Mouse (Mus musculus) gastrocnemius, postnatal 36 days (tissue): ENCODE results near the gene Sav1. TPM values are rescaled to one million over a fixed set of nuclear protein-coding genes. Genes with fewer than 3 reads are reported as not detected.

Experiments used
- DNase-seq, 2 experiments: peaks; one replicate each; pipeline ENCODE4 v3.0.0; 2022
- intact Hi-C: fragments of 180-260 bp; cut with DNase I; formaldehyde crosslinking; loops from one replicate; pipeline ENCODE4 v1.15.1; 2025
- long read RNA-seq, 2 experiments: library from polyadenylated mRNA; stranded (forward); transcript quantifications; one replicate each; pipeline ENCODE4 v2.0.0; 2021
- total RNA-seq, 2 experiments: library from RNA; stranded (reverse); gene quantifications; 2 replicates each; pipeline ENCODE4 v1.2.3; 2021

Gene Sav1
- 10 to 100 TPM; 30.1 to 33.8 TPM for total RNA-seq
- long read RNA-seq, experiment 1, transcript Sav1-201 (5 exons, 2,524 nt): major isoform, 12 of 29 reads
- long read RNA-seq, experiment 1, partial matches to known transcripts: 1 of 29 reads
- long read RNA-seq, experiment 1, other reads (novel, unspliced or antisense): 13 of 29 reads
- long read RNA-seq, experiment 2, transcript Sav1-202 (3 exons, 3,360 nt): minor isoform, 5 of 28 reads
- long read RNA-seq, experiment 2, transcript Sav1-201 (5 exons, 2,524 nt): major isoform, 14 of 28 reads
- long read RNA-seq, experiment 2, partial matches to known transcripts: 1 of 28 reads
- long read RNA-seq, experiment 2, other reads (novel, unspliced or antisense): 8 of 28 reads

GRCm38 (mm10) chr12:69986786-69987497 lies at the start of gene Sav1:
TSS of gene Sav1 (minus strand) at chr12:69987002.
- peak; percentile 87 to 89 for DNase-seq
- intact Hi-C loops: loop anchor here (10.0 kb wide), 1 partner anchor 158 kb away; no protein-coding TSS in a partner anchor

GRCm38 (mm10) chr12:70026233-70026632 lies 39.4 kb upstream of the Sav1 start:
- no peak for DNase-seq
- intact Hi-C loops: no loop called here

GRCm38 (mm10) chr12:70025431-70025830 lies 38.6 kb upstream of the Sav1 start:
- DNase-seq: no peak
- intact Hi-C loops: no loop called here

GRCm38 (mm10) chr12:70023580-70023979 lies 36.8 kb upstream of the Sav1 start:
- no peak for DNase-seq
- intact Hi-C loops: no loop called here

GRCm38 (mm10) chr12:70018153-70018552 lies 31.4 kb upstream of the Sav1 start:
- intact Hi-C loops: loop anchor here (5.0 kb wide), 1 partner anchor 56 kb away; no protein-coding TSS in a partner anchor
- no peak for DNase-seq

- no peak for DNase-seq
- intact Hi-C loops: loop anchor here (5.0 kb wide), 1 partner anchor 54 kb away; no protein-coding TSS in a partner anchor
Measured at GRCm38 (mm10) chr12:70015936-70016335, 29.1 kb upstream of the Sav1 start.

- no peak for DNase-seq
- intact Hi-C loops: no loop called here
Measured at GRCm38 (mm10) chr12:70011681-70012080, 24.9 kb upstream of the Sav1 start.

GRCm38 (mm10) chr12:70010356-70010755 lies 23.6 kb upstream of the Sav1 start:
- no peak for DNase-seq
- intact Hi-C loops: no loop called here

- intact Hi-C loops: no loop called here
- no peak for DNase-seq
Measured at GRCm38 (mm10) chr12:70005103-70005502, 18.3 kb upstream of the Sav1 start.

GRCm38 (mm10) chr12:69998186-69998983 lies 11.6 kb upstream of the Sav1 start:
- intact Hi-C loops: no loop called here
- no peak for DNase-seq

GRCm38 (mm10) chr12:69995382-69995781 lies 8.6 kb upstream of the Sav1 start:
- intact Hi-C loops: no loop called here
- DNase-seq: no peak

- intact Hi-C loops: loop anchor here (10.0 kb wide), 1 partner anchor 158 kb away; no protein-coding TSS in a partner anchor
- peak in 1 of 2 experiments; percentile 49 for DNase-seq
Measured at GRCm38 (mm10) chr12:69986241-69986762, 500 bp downstream of the Sav1 start.

- intact Hi-C loops: loop anchor here (10.0 kb wide), 1 partner anchor 159 kb away; no protein-coding TSS in a partner anchor
- no peak for DNase-seq
Measured at GRCm38 (mm10) chr12:69985546-69985945, 1.3 kb downstream of the Sav1 start.

- intact Hi-C loops: loop anchor here (10.0 kb wide), 1 partner anchor 162 kb away; no protein-coding TSS in a partner anchor
- no peak for DNase-seq
Measured at GRCm38 (mm10) chr12:69982874-69983273, 3.9 kb downstream of the Sav1 start.

- intact Hi-C loops: no loop called here
- no peak for DNase-seq
Measured at GRCm38 (mm10) chr12:69977376-69977998, 9.3 kb downstream of the Sav1 start.

GRCm38 (mm10) chr12:69976688-69977087 lies 10.1 kb downstream of the Sav1 start:
- no peak for DNase-seq
- intact Hi-C loops: no loop called here

GRCm38 (mm10) chr12:69973666-69974065 lies 13.1 kb downstream of the Sav1 start:
- intact Hi-C loops: no loop called here
- no peak for DNase-seq

- peak in 1 of 2 experiments; percentile 31 for DNase-seq
Measured at GRCm38 (mm10) chr12:69968154-69968553, 18.6 kb downstream of the Sav1 start.

GRCm38 (mm10) chr12:69967112-69967511 lies 19.7 kb downstream of the Sav1 start:
- DNase-seq: no peak
- intact Hi-C loops: no loop called here

More at GRCm38 (mm10) chr12:69968154-69968553, 18.6 kb downstream of the Sav1 start:
- intact Hi-C loops: no loop called here

GRCm38 (mm10) chr12:69966071-69966470 lies 20.7 kb downstream of the Sav1 start:
- intact Hi-C loops: no loop called here

More at GRCm38 (mm10) chr12:69966071-69966470, 20.7 kb downstream of the Sav1 start:
- DNase-seq: no peak
